Mouse (Mus musculus) limb, embryonic 10.5 days (tissue): ENCODE data around the gene Stpg3. TPM values are rescaled to one million over a fixed set of nuclear protein-coding genes. Genes with fewer than 3 reads are reported as not detected.
A peak's percentile ranks its signal among the peaks of the same experiment; 100 is the strongest.

ENCODE experiments used
- DNase-seq: peaks from one replicate; pipeline ENCODE4 v3.0.0-alpha.2; 2017; ENCODE audit warnings: low spot score
- H3K27ac ChIP-seq: fragments of 300-500 bp; sonication (generic); 2 replicates; pipeline ENCODE4 v1.5.1; 2016; ENCODE audit warnings: mild to moderate bottlenecking
- H3K27me3 ChIP-seq: fragments of 300-500 bp; sonication (generic); 2 replicates; pipeline ENCODE4 v1.6.1; 2016; ENCODE audit warnings: low read depth, mild to moderate bottlenecking; ENCODE audit not compliant: poor library complexity, severe bottlenecking
- H3K36me3 ChIP-seq: fragments of 300-500 bp; sonication (generic); 2 replicates; pipeline ENCODE4 v1.6.1; 2016; ENCODE audit warnings: mild to moderate bottlenecking, moderate library complexity
- H3K4me1 ChIP-seq: fragments of 300-500 bp; sonication (generic); 2 replicates; pipeline ENCODE4 v1.6.1; 2016
- H3K4me3 ChIP-seq: fragments of 300-500 bp; sonication (generic); 2 replicates; pipeline ENCODE4 v1.5.1; 2016; ENCODE audit warnings: mild to moderate bottlenecking, moderate library complexity
- H3K9me3 ChIP-seq: fragments of 300-500 bp; sonication (generic); replicated peaks from 2 replicates; pipeline ENCODE4 v1.6.1; 2016; ENCODE audit warnings: mild to moderate bottlenecking
- WGBS: fragments of 180-500 bp; shearing (Covaris S2); methylation state at CpG from one replicate; pipeline ENCODE4 v1.1.7; 2016; 5-methylcytosine and 5-hydroxymethylcytosine counted together
- polyA plus RNA-seq: library from polyadenylated mRNA; unstranded; fragments of >200 nt; fragmentation: Nextera tagmentation; extraction: Ambion mirVana; gene quantifications from 2 replicates; pipeline ENCODE4 v1.2.1, GENCODE M21; 2016

Gene Stpg3
- polyA plus RNA-seq, 1 experiment from 2014 or later = not detected

- WGBS = 86% methylated on average over 17 of the region's 17 CpGs
- DNase-seq = peak; percentile 27
- peaks cover 45% of the 10 kb centered on the region for H3K4me1 ChIP-seq
- no peak overlapping the region for H3K27ac ChIP-seq
- H3K27me3 ChIP-seq = peaks cover 41% of the 10 kb centered on the region
- peaks cover 19% of the 10 kb centered on the region for H3K36me3 ChIP-seq
- H3K4me3 ChIP-seq = no peak overlapping the region
- no peaks in the 10 kb centered on the region for H3K9me3 ChIP-seq
Observed at GRCm38 (mm10) chr2:25194486-25195171, 19.8 kb downstream of the Stpg3 start.

GRCm38 (mm10) chr2:25194006-25194405, 20.4 kb downstream of the Stpg3 start:
- Histone ChIP-seq H3K36me3 (peaks cover 12% of the 10 kb centered on the region), H3K4me1 (peaks cover 45% of the 10 kb centered on the region), H3K27ac (no peak overlapping the region), H3K9me3 (no peaks in the 10 kb centered on the region), H3K4me3 (no peak overlapping the region), H3K27me3 (peaks cover 41% of the 10 kb centered on the region)
- 81% methylated on average over 5 of the region's 5 CpGs for WGBS
- DNase-seq = peak; percentile 19

- Histone ChIP-seq H3K36me3 (peaks cover 6% of the 10 kb centered on the region), H3K27ac (no peak overlapping the region), H3K4me1 (peaks cover 45% of the 10 kb centered on the region), H3K9me3 (no peaks in the 10 kb centered on the region), H3K27me3 (peaks cover 41% of the 10 kb centered on the region), H3K4me3 (no peak overlapping the region)
- WGBS = 4% methylated on average over 6 of the region's 6 CpGs
- DNase-seq = peak; percentile 88
Observed at GRCm38 (mm10) chr2:25193330-25193770, 21.1 kb downstream of the Stpg3 start.

- no peaks in the 10 kb centered on the region for H3K36me3 ChIP-seq
- DNase-seq = no peak
- H3K9me3 ChIP-seq = no peaks in the 10 kb centered on the region
- peaks cover 46% of the 10 kb centered on the region for H3K27me3 ChIP-seq
- no peak overlapping the region for H3K27ac ChIP-seq
- peaks cover 15% of the 10 kb centered on the region for H3K4me1 ChIP-seq
- 85% methylated on average over 6 of the region's 6 CpGs for WGBS
- H3K4me3 ChIP-seq = no peak overlapping the region
Observed at GRCm38 (mm10) chr2:25187841-25188240, 26.6 kb downstream of the Stpg3 start.

GRCm38 (mm10) chr2:25186575-25186930, 27.9 kb downstream of the Stpg3 start:
- DNase-seq = peak; percentile 31
- Histone ChIP-seq H3K9me3 (no peaks in the 10 kb centered on the region), H3K4me3 (peak overlapping the region; percentile 60), H3K27ac (0 out of 2 replicates have a peak overlapping the region, but pooled peaks have one; percentile 89), H3K4me1 (peaks cover 28% of the 10 kb centered on the region), H3K36me3 (no peaks in the 10 kb centered on the region), H3K27me3 (peaks cover 58% of the 10 kb centered on the region)
- 29% methylated on average over 5 of the region's 5 CpGs for WGBS

GRCm38 (mm10) chr2:25185625-25186574, 28.5 kb downstream of the Stpg3 start:
- Histone ChIP-seq H3K4me3 (peak overlapping the region; percentile 60), H3K9me3 (no peaks in the 10 kb centered on the region), H3K27me3 (peaks cover 65% of the 10 kb centered on the region), H3K36me3 (no peaks in the 10 kb centered on the region), H3K27ac (peak overlapping the region; percentile 89), H3K4me1 (peaks cover 34% of the 10 kb centered on the region)
- WGBS = under 1% methylated on average over 64 of the region's 64 CpGs
- DNase-seq = peak; percentile 85

GRCm38 (mm10) chr2:25184496-25184895, 29.9 kb downstream of the Stpg3 start:
- peak; percentile 23 for DNase-seq
- peaks cover 48% of the 10 kb centered on the region for H3K4me1 ChIP-seq
- 95% methylated on average over 7 of the region's 7 CpGs for WGBS
- H3K27ac ChIP-seq = no peak overlapping the region
- no peaks in the 10 kb centered on the region for H3K36me3 ChIP-seq
- H3K27me3 ChIP-seq = peaks cover 79% of the 10 kb centered on the region
- no peaks in the 10 kb centered on the region for H3K9me3 ChIP-seq
- no peak overlapping the region for H3K4me3 ChIP-seq

GRCm38 (mm10) chr2:25183336-25183735, 31.1 kb downstream of the Stpg3 start:
- peak; percentile 25 for DNase-seq
- Histone ChIP-seq H3K4me3 (no peak overlapping the region), H3K9me3 (no peaks in the 10 kb centered on the region), H3K4me1 (peaks cover 60% of the 10 kb centered on the region), H3K27ac (no peak overlapping the region), H3K36me3 (no peaks in the 10 kb centered on the region), H3K27me3 (peaks cover 91% of the 10 kb centered on the region)
- WGBS = 72% methylated on average over 2 of the region's 2 CpGs

- H3K4me3 ChIP-seq = peak overlapping the region; percentile 64
- no peaks in the 10 kb centered on the region for H3K36me3 ChIP-seq
- H3K27ac ChIP-seq = no peak overlapping the region
- H3K27me3 ChIP-seq = peaks cover 97% of the 10 kb centered on the region
- no peaks in the 10 kb centered on the region for H3K9me3 ChIP-seq
- H3K4me1 ChIP-seq = peaks cover 67% of the 10 kb centered on the region
- WGBS = 25% methylated on average over 6 of the region's 6 CpGs
- DNase-seq = no peak
Observed at GRCm38 (mm10) chr2:25182664-25183063, 31.8 kb downstream of the Stpg3 start.

GRCm38 (mm10) chr2:25181891-25182397, 32.5 kb downstream of the Stpg3 start:
- Histone ChIP-seq H3K27me3 (peaks cover 99% of the 10 kb centered on the region), H3K27ac (peak overlapping the region; percentile 75), H3K4me3 (peak overlapping the region; percentile 64), H3K4me1 (peaks cover 74% of the 10 kb centered on the region), H3K9me3 (no peaks in the 10 kb centered on the region), H3K36me3 (no peaks in the 10 kb centered on the region)
- no peak for DNase-seq
- WGBS = under 1% methylated on average over 17 of the region's 17 CpGs

GRCm38 (mm10) chr2:25180973-25181890, 33.2 kb downstream of the Stpg3 start:
- H3K36me3 ChIP-seq = no peaks in the 10 kb centered on the region
- H3K27me3 ChIP-seq = peaks cover 100% of the 10 kb centered on the region
- H3K4me3 ChIP-seq = peak overlapping the region; percentile 64
- peaks cover 78% of the 10 kb centered on the region for H3K4me1 ChIP-seq
- H3K27ac ChIP-seq = peak overlapping the region; percentile 75
- WGBS = under 1% methylated on average over 100 of the region's 100 CpGs
- H3K9me3 ChIP-seq = no peaks in the 10 kb centered on the region
- DNase-seq = peak; percentile 76

GRCm38 (mm10) chr2:25180478-25180903, 33.9 kb downstream of the Stpg3 start, which contains the start of gene Nrarp:
TSS of gene Nrarp (plus strand) at chr2:25180758.
- peak; percentile 94 for DNase-seq
- Histone ChIP-seq H3K9me3 (no peaks in the 10 kb centered on the region), H3K27ac (peak within 1 kb of the TSS; percentile 75), H3K4me1 (peaks cover 77% of the 10 kb centered on the region), H3K27me3 (peaks cover 100% of the 10 kb centered on the region), H3K36me3 (no peaks in the 10 kb centered on the region), H3K4me3 (peak within 1 kb of the TSS; percentile 64)
- 0% methylated on average over 35 of the region's 35 CpGs for WGBS
